Mouse (Mus musculus) lung, embryonic 14.5 days (tissue): ENCODE data around the gene Strn3. TPM values are rescaled to one million over a fixed set of nuclear protein-coding genes. Genes with fewer than 3 reads are reported as not detected.

Source experiments
- ATAC-seq: fragments of 200-750 bp; cut with Nextera tagmentation; 2 replicates; pipeline ENCODE4 v1.8.0; 2017; ENCODE audit warnings: mild to moderate bottlenecking, moderate TSS enrichment, moderate library complexity; ENCODE audit not compliant: insufficient read depth
- DNase-seq: peaks from one replicate; pipeline ENCODE4 v3.0.0-alpha.2; 2015
- H3K27ac ChIP-seq: fragments of 300-500 bp; sonication (generic); 2 replicates; pipeline ENCODE4 v1.5.1; 2014; ENCODE audit warnings: low read depth, mild to moderate bottlenecking, moderate library complexity
- H3K27me3 ChIP-seq: fragments of 300-500 bp; sonication (generic); 2 replicates; pipeline ENCODE4 v1.6.1; 2014; ENCODE audit warnings: low read length, control low read depth; ENCODE audit not compliant: insufficient read depth
- H3K36me3 ChIP-seq: fragments of 300-500 bp; sonication (generic); 2 replicates; pipeline ENCODE4 v1.6.1; 2014; ENCODE audit warnings: control low read depth; ENCODE audit not compliant: insufficient read depth
- H3K4me1 ChIP-seq: fragments of 300-500 bp; sonication (generic); 2 replicates; pipeline ENCODE4 v1.6.1; 2014; ENCODE audit warnings: antibody characterized with exemption, control low read depth; ENCODE audit not compliant: insufficient read depth
- H3K4me2 ChIP-seq: fragments of 300-500 bp; sonication (generic); 2 replicates; pipeline ENCODE4 v1.6.1; 2014; ENCODE audit warnings: mild to moderate bottlenecking
- H3K4me3 ChIP-seq: fragments of 300-500 bp; sonication (generic); 2 replicates; pipeline ENCODE4 v1.5.1; 2014; ENCODE audit warnings: low read depth, low read length
- H3K9ac ChIP-seq: fragments of 300-500 bp; sonication (generic); 2 replicates; pipeline ENCODE4 v1.6.1; 2014
- H3K9me3 ChIP-seq: fragments of 300-500 bp; sonication (generic); 2 replicates; pipeline ENCODE4 v1.6.1; 2016; ENCODE audit warnings: low read depth, low read length, control low read depth
- CTCF ChIP-seq: IDR thresholded peaks from 2 replicates; pipeline ENCODE4 v1.5.1; 2016; ENCODE audit warnings: antibody characterized with exemption, low read depth
- WGBS: fragments of 180-500 bp; shearing (Covaris S2); extraction: QIAGEN DNeasy Blood & Tissue Kit; methylation state at CpG from one replicate; pipeline ENCODE4 v1.1.7; 2014; 5-methylcytosine and 5-hydroxymethylcytosine counted together
- polyA plus RNA-seq: library from polyadenylated mRNA; unstranded; fragments of >200 nt; fragmentation: Nextera tagmentation; extraction: Ambion mirVana; gene quantifications from 2 replicates; pipeline ENCODE4 v1.2.1, GENCODE M21; 2014

Gene Strn3
- 56.5 and 61.3 TPM in 2 replicates for polyA plus RNA-seq

GRCm38 (mm10) chr12:51691845-51692632 lies at the start of gene Strn3:
Gene Strn3 (minus strand): TSS chr12:51691897.
- peaks cover 4% of the 10 kb centered on the region for H3K4me1 ChIP-seq
- ATAC-seq (peak; percentile 96), DNase-seq (peak; percentile 98)
- peak within 1 kb of the TSS; percentile 100 for H3K27ac ChIP-seq
- under 1% methylated on average over 53 of the region's 56 CpGs for WGBS
- peak within 1 kb of the TSS; percentile 98 for H3K4me3 ChIP-seq
- H3K4me2 ChIP-seq = peak within 1 kb of the TSS; percentile 81
- H3K9me3 ChIP-seq = no peaks in the 10 kb centered on the region
- H3K27me3 ChIP-seq = no peaks in the 10 kb centered on the region
- TF ChIP-seq CTCF = no peak
- peak within 1 kb of the TSS; percentile 99 for H3K9ac ChIP-seq
- no peaks in the 10 kb centered on the region for H3K36me3 ChIP-seq

- Histone ChIP-seq H3K4me1 (peaks cover 13% of the 10 kb centered on the region; the same call in 1 of the 2 replicates), H3K36me3 (peaks cover 8% of the 10 kb centered on the region; the same call in 1 of the 2 replicates), H3K4me3 (no peak overlapping the region), H3K27me3 (no peaks in the 10 kb centered on the region), H3K9me3 (no peaks in the 10 kb centered on the region), H3K9ac (no peak overlapping the region), H3K27ac (no peak overlapping the region), H3K4me2 (no peak overlapping the region)
- ATAC-seq = no peak
- 58% methylated on average over 1 of the region's 1 CpGs for WGBS
- no peak for TF ChIP-seq CTCF
- DNase-seq = no peak
Measured at GRCm38 (mm10) chr12:51736807-51737206, 45.1 kb upstream of the Strn3 start.

GRCm38 (mm10) chr12:51736381-51736780 lies 44.7 kb upstream of the Strn3 start:
- WGBS = 60% methylated on average over 3 of the region's 3 CpGs
- Histone ChIP-seq H3K4me3 (no peak overlapping the region), H3K9me3 (no peaks in the 10 kb centered on the region), H3K4me2 (no peak overlapping the region), H3K36me3 (peaks cover 5% of the 10 kb centered on the region; the same call in 1 of the 2 replicates), H3K9ac (0 out of 2 replicates have a peak overlapping the region, but pooled peaks have one; percentile 18), H3K4me1 (peaks cover 13% of the 10 kb centered on the region; the same call in 1 of the 2 replicates), H3K27ac (peak overlapping the region; percentile 2; the same call in 1 of the 2 replicates), H3K27me3 (no peaks in the 10 kb centered on the region)
- ATAC-seq (no peak), DNase-seq (no peak)
- TF ChIP-seq CTCF = no peak

GRCm38 (mm10) chr12:51735840-51736271 lies 44.2 kb upstream of the Strn3 start:
- Histone ChIP-seq H3K4me2 (no peak overlapping the region), H3K36me3 (no peaks in the 10 kb centered on the region; the same call in 1 of the 2 replicates), H3K4me3 (no peak overlapping the region), H3K9me3 (no peaks in the 10 kb centered on the region), H3K27me3 (no peaks in the 10 kb centered on the region), H3K9ac (no peak overlapping the region), H3K27ac (peak overlapping the region; percentile 2; the same call in 1 of the 2 replicates), H3K4me1 (peaks cover 13% of the 10 kb centered on the region; the same call in 1 of the 2 replicates)
- 27% methylated on average over 7 of the region's 7 CpGs for WGBS
- TF ChIP-seq CTCF = no peak
- DNase-seq (peak; percentile 93), ATAC-seq (peak; percentile 92)

GRCm38 (mm10) chr12:51734605-51735211 lies 43.0 kb upstream of the Strn3 start:
- H3K4me2 ChIP-seq = peak overlapping the region; percentile 35; the same call in 1 of the 2 replicates
- no peak overlapping the region for H3K4me3 ChIP-seq
- 60% methylated on average over 14 of the region's 14 CpGs for WGBS
- DNase-seq (peak; percentile 37), ATAC-seq (peak; percentile 37; the same call in 1 of the 2 replicates)
- H3K4me1 ChIP-seq = peaks cover 13% of the 10 kb centered on the region; the same call in 1 of the 2 replicates
- TF ChIP-seq CTCF = no peak
- H3K27ac ChIP-seq = peak overlapping the region; percentile 71
- H3K27me3 ChIP-seq = no peaks in the 10 kb centered on the region
- H3K36me3 ChIP-seq = no peaks in the 10 kb centered on the region
- H3K9ac ChIP-seq = no peak overlapping the region
- no peaks in the 10 kb centered on the region for H3K9me3 ChIP-seq

GRCm38 (mm10) chr12:51729827-51730226 lies 38.1 kb upstream of the Strn3 start:
- DNase-seq (no peak), ATAC-seq (no peak)
- 89% methylated on average over 9 of the region's 9 CpGs for WGBS
- no peaks in the 10 kb centered on the region for H3K36me3 ChIP-seq
- H3K4me2 ChIP-seq = no peak overlapping the region
- no peaks in the 10 kb centered on the region for H3K27me3 ChIP-seq
- H3K4me3 ChIP-seq = no peak overlapping the region
- TF ChIP-seq CTCF = no peak
- H3K4me1 ChIP-seq = no peaks in the 10 kb centered on the region
- H3K9me3 ChIP-seq = no peaks in the 10 kb centered on the region
- H3K9ac ChIP-seq = no peak overlapping the region
- no peak overlapping the region for H3K27ac ChIP-seq

- H3K9ac ChIP-seq = no peak overlapping the region
- no peak for TF ChIP-seq CTCF
- no peak overlapping the region for H3K4me2 ChIP-seq
- no peak overlapping the region for H3K4me3 ChIP-seq
- H3K4me1 ChIP-seq = no peaks in the 10 kb centered on the region
- no peaks in the 10 kb centered on the region for H3K9me3 ChIP-seq
- 56% methylated on average over 11 of the region's 11 CpGs for WGBS
- no peaks in the 10 kb centered on the region for H3K27me3 ChIP-seq
- DNase-seq (peak; percentile 17), ATAC-seq (no peak)
- no peaks in the 10 kb centered on the region for H3K36me3 ChIP-seq
- peak overlapping the region; percentile 42; the same call in 1 of the 2 replicates for H3K27ac ChIP-seq
Measured at GRCm38 (mm10) chr12:51729058-51729457, 37.4 kb upstream of the Strn3 start.
